Mouse (Mus musculus) cortical plate, adult 2 months (tissue): Measurements from ENCODE around the gene Fabp6.

Source experiments
- CTCF ChIP-seq: fragments of 200-500 bp; IDR thresholded peaks from 2 replicates; pipeline ENCODE4 v1.5.1; 2011; ENCODE audit warnings: mild to moderate bottlenecking, control low read depth, low read length; ENCODE audit not compliant: insufficient read depth; ENCODE audit errors: extremely low read depth
- POLR2A ChIP-seq: fragments of 200-500 bp; IDR thresholded peaks from 2 replicates; pipeline ENCODE4 v1.6.1; 2011; ENCODE audit warnings: mild to moderate bottlenecking, low read length, control low read depth; ENCODE audit not compliant: insufficient read depth; ENCODE audit errors: extremely low read depth

DNA sequence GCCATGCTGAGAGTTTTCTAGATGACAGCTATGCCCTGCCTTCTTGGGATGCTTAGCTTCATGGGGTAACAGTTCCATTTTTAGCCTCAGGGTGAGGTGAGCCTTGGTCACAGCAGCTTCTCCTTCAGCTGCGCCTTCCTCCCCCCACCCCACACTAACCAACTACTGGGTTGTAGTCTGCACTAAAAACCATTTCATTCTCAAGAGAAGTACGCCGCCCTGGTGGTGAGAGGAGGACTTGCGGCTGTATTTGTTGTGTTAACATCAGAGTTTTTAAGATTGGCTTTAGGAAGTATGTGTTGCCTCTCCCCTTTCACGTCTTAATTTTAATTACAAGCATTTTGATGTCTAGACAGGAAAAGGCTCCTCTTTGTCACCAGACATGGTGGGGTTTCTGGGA is 33.1 kb downstream of the Fabp6 start:
- peak; percentile 44 for TF ChIP-seq CTCF
- TF ChIP-seq POLR2A = no peak
